Mouse (Mus musculus): Measurements from ENCODE around the gene Hist1h2be.

GRCm38 (mm10) chr13:23546694-23547093 is 74.2 kb downstream of the Hist1h2be start:
- TF ChIP-seq CTCF (IDR thresholded peaks at IDR 0.05; ENCODE audit: extremely low read depth, insufficient read length, insufficient replicate concordance, low read depth, low read length) (no peak), POLR2A (IDR thresholded peaks at IDR 0.05; ENCODE audit: low read depth, low read length) (no peak)

Data from small intestine, adult 2 months (tissue).